Mouse (Mus musculus) heart, embryonic 14.5 days (tissue): ENCODE data around the gene Cntn5. TPM values are rescaled to one million over a fixed set of nuclear protein-coding genes. Genes with fewer than 3 reads are reported as not detected.
A peak's percentile ranks its signal among the peaks of the same experiment; 100 is the strongest.

ENCODE experiments used
- ATAC-seq: fragments of 200-750 bp; cut with Nextera tagmentation; 2 replicates; pipeline ENCODE4 v1.8.0; 2017; ENCODE audit warnings: low read depth, moderate TSS enrichment; ENCODE audit not compliant: insufficient number of reproducible peaks, insufficient read depth, low FRiP score
- H3K27ac ChIP-seq, 2 experiments: fragments of 200-500 bp in 1 of 2; fragments of 300-500 bp in 1 of 2; sonication (generic) in 1 of 2; replicated peaks in 1 of 2; 2 replicates each; pipeline ENCODE4 v1.5.1; 2012 to 2014; ENCODE audit warnings: low read depth in 2 of 2, low read length in 2 of 2, control low read depth in 1 of 2, mild to moderate bottlenecking in 1 of 2, mixed read lengths in 1 of 2; ENCODE audit not compliant: control insufficient read depth in 1 of 2, insufficient read depth in 1 of 2
- H3K27me3 ChIP-seq: fragments of 300-500 bp; sonication (generic); 2 replicates; pipeline ENCODE4 v1.6.1; 2014; ENCODE audit warnings: mild to moderate bottlenecking, low read length, control low read depth; ENCODE audit not compliant: control insufficient read depth, insufficient read depth
- H3K36me3 ChIP-seq: fragments of 300-500 bp; sonication (generic); 2 replicates; pipeline ENCODE4 v1.6.1; 2014; ENCODE audit warnings: mild to moderate bottlenecking, control low read depth, low read length, mixed read lengths; ENCODE audit not compliant: control insufficient read depth, insufficient read depth
- H3K4me1 ChIP-seq, 2 experiments: fragments of 200-500 bp in 1 of 2; fragments of 300-500 bp in 1 of 2; sonication (generic) in 1 of 2; 2 replicates each; pipeline ENCODE4 v1.6.1; 2012 to 2014; ENCODE audit warnings: low read length in 2 of 2, control low read depth in 1 of 2, mixed read lengths in 1 of 2; ENCODE audit not compliant: control insufficient read depth in 2 of 2, insufficient read depth in 2 of 2
- H3K4me2 ChIP-seq: fragments of 300-500 bp; sonication (generic); 2 replicates; pipeline ENCODE4 v1.6.1; 2014; ENCODE audit warnings: mild to moderate bottlenecking, low read length
- H3K4me3 ChIP-seq, 2 experiments: fragments of 200-500 bp in 1 of 2; fragments of 300-500 bp in 1 of 2; sonication (generic) in 1 of 2; 2 replicates each; pipeline ENCODE4 v1.5.1; 2012 to 2014; ENCODE audit warnings: low read length in 2 of 2, mild to moderate bottlenecking in 2 of 2, control low read depth in 1 of 2, low read depth in 1 of 2, moderate library complexity in 1 of 2; ENCODE audit not compliant: control insufficient read depth in 1 of 2, insufficient read depth in 1 of 2
- H3K9ac ChIP-seq: fragments of 300-500 bp; sonication (generic); 2 replicates; pipeline ENCODE4 v1.6.1; 2014; ENCODE audit warnings: mild to moderate bottlenecking, low read length
- H3K9me3 ChIP-seq: fragments of 300-500 bp; sonication (generic); 2 replicates; pipeline ENCODE4 v1.6.1; 2016; ENCODE audit warnings: low read length, control low read depth; ENCODE audit not compliant: control insufficient read depth
- WGBS: fragments of 180-500 bp; shearing (Covaris S2); extraction: QIAGEN DNeasy Blood & Tissue Kit; methylation state at CpG from one replicate; pipeline ENCODE4 v1.1.7; 2014; 5-methylcytosine and 5-hydroxymethylcytosine counted together
- polyA plus RNA-seq: library from polyadenylated mRNA; unstranded; fragments of >200 nt; fragmentation: Nextera tagmentation; extraction: Ambion mirVana; gene quantifications from 2 replicates; pipeline ENCODE4 v1.2.1, GENCODE M21; 2014

The Cntn5 gene
- polyA plus RNA-seq = 0.65 TPM in 1 of 2 replicates, not detected in the other

DNA sequence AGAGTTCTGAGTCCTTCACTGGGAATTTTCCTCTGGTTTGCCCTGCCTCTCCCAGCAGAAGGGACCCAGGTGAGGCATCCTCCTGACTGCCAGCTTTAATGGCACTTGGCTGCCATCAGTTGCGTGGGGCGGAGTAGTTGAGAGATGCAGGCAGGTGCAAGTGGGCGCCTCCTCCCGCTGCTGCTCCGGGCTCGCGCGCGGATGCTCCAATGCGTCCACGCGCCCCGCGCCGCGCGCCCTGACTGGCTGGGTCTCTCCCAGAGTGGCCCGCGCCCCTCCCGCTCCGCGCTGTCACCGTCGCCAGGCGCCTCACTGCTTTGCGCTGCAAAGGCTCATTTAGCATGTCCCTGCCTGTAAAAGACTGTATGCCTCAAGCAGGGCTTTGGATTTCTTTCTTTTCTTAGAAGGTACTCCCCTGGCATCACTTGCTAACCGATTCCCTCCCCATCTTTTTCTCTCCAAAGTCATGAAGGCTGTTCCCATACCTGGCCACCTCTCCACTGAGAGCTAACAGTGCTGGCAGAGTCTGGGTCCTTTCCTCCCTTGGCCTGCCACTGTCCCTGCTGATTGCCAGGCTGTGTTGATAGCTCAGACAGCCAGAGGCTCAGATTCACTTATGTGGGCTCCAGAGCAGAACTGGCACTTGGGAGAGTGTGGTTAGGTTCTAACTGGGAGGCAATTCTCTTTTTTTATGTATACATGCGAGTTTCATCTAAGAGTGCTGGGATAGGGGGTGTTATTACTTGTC, at the start of gene Cntn5:
Cntn5 (minus strand) TSS at position 160 of the 748 bp plus-strand sequence.
- H3K27ac ChIP-seq = no peak within 1 kb of the TSS
- ATAC-seq = no peak
- H3K9me3 ChIP-seq = no peaks in the 10 kb centered on the region
- peak within 1 kb of the TSS in 1 of 2 experiments; percentile 0; a peak in 1 of 4 replicates for H3K4me3 ChIP-seq
- H3K36me3 ChIP-seq = no peaks in the 10 kb centered on the region
- peaks cover 13% of the 10 kb centered on the region for H3K27me3 ChIP-seq
- H3K4me2 ChIP-seq = peak within 1 kb of the TSS; percentile 55
- no peaks in the 10 kb centered on the region; a peak in 2 of 4 replicates for H3K4me1 ChIP-seq
- H3K9ac ChIP-seq = no peak within 1 kb of the TSS
- WGBS = 4% methylated on average over 28 of the region's 28 CpGs

GRCm38 (mm10) chr9:10950470-10950869, 45.9 kb upstream of the Cntn5 start:
- no peak for ATAC-seq
- Histone ChIP-seq H3K4me2 (no peak overlapping the region), H3K27me3 (no peaks in the 10 kb centered on the region), H3K9ac (no peak overlapping the region), H3K36me3 (no peaks in the 10 kb centered on the region), H3K4me1 (no peaks in the 10 kb centered on the region), H3K9me3 (no peaks in the 10 kb centered on the region), H3K27ac (no peak overlapping the region), H3K4me3 (no peak overlapping the region)

DNA sequence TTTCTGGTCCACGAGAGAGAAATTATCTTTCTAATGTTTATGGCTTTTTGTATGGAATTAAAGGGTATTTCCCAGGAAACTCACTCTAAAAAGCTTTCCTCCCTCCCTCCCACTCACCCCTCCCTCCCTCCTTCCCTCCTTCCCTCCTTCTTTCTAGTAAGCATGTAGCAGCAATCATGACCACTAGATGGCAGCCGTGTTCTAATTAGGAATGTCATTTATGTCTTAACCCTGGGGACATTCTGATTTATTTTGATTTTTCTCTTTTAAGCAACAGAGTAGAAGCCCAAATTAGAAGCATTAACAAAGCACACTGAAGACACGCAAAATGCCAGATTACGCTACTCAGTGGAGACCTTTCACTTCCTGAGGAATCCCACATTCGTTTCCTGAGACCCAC, 5.0 kb upstream of the Cntn5 start:
- Histone ChIP-seq H3K4me2 (no peak overlapping the region), H3K27me3 (peaks cover 9% of the 10 kb centered on the region), H3K4me1 (no peaks in the 10 kb centered on the region; a peak in 2 of 4 replicates), H3K4me3 (no peak overlapping the region), H3K9ac (no peak overlapping the region), H3K36me3 (no peaks in the 10 kb centered on the region), H3K27ac (no peak overlapping the region), H3K9me3 (no peaks in the 10 kb centered on the region)
- ATAC-seq = no peak
- 29% methylated on average over 5 of the region's 5 CpGs for WGBS

DNA sequence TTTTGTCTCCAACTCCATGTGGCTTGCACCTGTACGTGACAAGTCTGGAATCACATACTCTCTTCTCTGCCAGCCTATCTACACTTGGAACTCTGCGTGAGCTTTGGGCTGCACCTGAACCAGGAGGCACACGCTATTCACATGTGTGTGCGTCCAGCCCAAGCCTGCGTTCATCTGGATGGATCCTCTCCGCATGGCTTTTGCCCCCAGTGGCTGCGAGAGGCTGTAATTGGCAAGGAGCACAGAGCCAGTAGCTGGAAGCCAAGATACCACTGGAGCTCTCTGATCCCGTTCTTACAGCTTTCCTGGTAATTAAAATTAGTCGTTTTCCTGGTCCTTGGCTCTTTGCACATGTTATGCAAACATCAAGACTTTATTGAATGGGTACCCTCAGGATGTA, 1.1 kb upstream of the Cntn5 start:
- H3K4me1 ChIP-seq = no peaks in the 10 kb centered on the region; a peak in 2 of 4 replicates
- no peaks in the 10 kb centered on the region for H3K9me3 ChIP-seq
- WGBS = 70% methylated on average over 9 of the region's 9 CpGs
- ATAC-seq = no peak
- no peaks in the 10 kb centered on the region for H3K36me3 ChIP-seq
- no peak overlapping the region for H3K9ac ChIP-seq
- H3K4me3 ChIP-seq = no peak overlapping the region
- no peak overlapping the region for H3K27ac ChIP-seq
- peaks cover 13% of the 10 kb centered on the region for H3K27me3 ChIP-seq
- H3K4me2 ChIP-seq = no peak overlapping the region

GRCm38 (mm10) chr9:10879758-10880157, 24.8 kb downstream of the Cntn5 start:
- Histone ChIP-seq H3K27ac (no peak overlapping the region), H3K4me3 (no peak overlapping the region), H3K36me3 (no peaks in the 10 kb centered on the region), H3K9ac (no peak overlapping the region), H3K4me2 (no peak overlapping the region), H3K27me3 (no peaks in the 10 kb centered on the region), H3K9me3 (no peaks in the 10 kb centered on the region), H3K4me1 (no peaks in the 10 kb centered on the region)
- 61% methylated on average over 1 of the region's 1 CpGs for WGBS
- ATAC-seq = no peak

DNA sequence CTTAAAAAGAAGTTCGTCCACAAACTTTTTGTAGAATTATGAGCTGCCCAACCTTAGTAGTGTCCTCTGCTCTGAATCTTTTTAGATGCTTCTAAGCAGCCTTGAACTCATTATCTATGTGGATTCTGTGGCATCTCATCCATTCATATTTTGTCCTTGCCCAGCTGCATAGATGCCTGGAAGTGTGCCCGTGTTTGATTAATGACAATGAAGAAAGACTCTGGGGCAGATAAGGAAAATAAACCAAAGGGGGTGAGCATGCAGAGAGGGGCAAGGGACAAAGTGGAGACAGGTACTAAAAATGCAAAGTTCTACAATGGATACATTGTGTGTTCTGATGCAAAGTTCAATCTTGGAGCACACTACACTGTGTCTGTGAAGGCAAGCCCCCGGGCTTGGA, 30.7 kb downstream of the Cntn5 start:
- Histone ChIP-seq H3K27ac (no peak overlapping the region), H3K9ac (no peak overlapping the region), H3K9me3 (no peaks in the 10 kb centered on the region), H3K36me3 (no peaks in the 10 kb centered on the region), H3K27me3 (no peaks in the 10 kb centered on the region), H3K4me3 (no peak overlapping the region), H3K4me2 (no peak overlapping the region), H3K4me1 (no peaks in the 10 kb centered on the region)
- ATAC-seq = no peak
- 68% methylated on average over 3 of the region's 3 CpGs for WGBS

GRCm38 (mm10) chr9:10856204-10856892, 48.2 kb downstream of the Cntn5 start:
- no peak overlapping the region for H3K9ac ChIP-seq
- WGBS = 88% methylated on average over 3 of the region's 3 CpGs
- no peak overlapping the region for H3K4me2 ChIP-seq
- no peaks in the 10 kb centered on the region for H3K27me3 ChIP-seq
- H3K4me3 ChIP-seq = no peak overlapping the region
- no peak for ATAC-seq
- H3K36me3 ChIP-seq = no peaks in the 10 kb centered on the region
- no peak overlapping the region for H3K27ac ChIP-seq
- no peaks in the 10 kb centered on the region for H3K4me1 ChIP-seq
- H3K9me3 ChIP-seq = no peaks in the 10 kb centered on the region
